Mouse (Mus musculus): ENCODE results near the gene Mdm2. TPM values are rescaled to one million over a fixed set of nuclear protein-coding genes. Genes with fewer than 3 reads are reported as not detected.
"Not testable (repeated sequence)": the region's sequence is repeated elsewhere in the genome, so short reads cannot be mapped to it uniquely, and the experiment has no call there.

Mdm2 gene
- polyA plus RNA-seq, 1 experiment from 2014 or later = 39.7 TPM

- WGBS = 91% methylated on average over 14 of the region's 14 CpGs
- H3K36me3 ChIP-seq (ENCODE audit: control insufficient read depth, insufficient read depth, low read length) = peaks cover 43% of the 10 kb centered on the region
- ATAC-seq (replicated peaks; ENCODE audit: low FRiP score, low TSS enrichment, low read depth) = no peak
Measured at GRCm38 (mm10) chr10:117749787-117750343, 39.3 kb upstream of the Mdm2 start.

DNA sequence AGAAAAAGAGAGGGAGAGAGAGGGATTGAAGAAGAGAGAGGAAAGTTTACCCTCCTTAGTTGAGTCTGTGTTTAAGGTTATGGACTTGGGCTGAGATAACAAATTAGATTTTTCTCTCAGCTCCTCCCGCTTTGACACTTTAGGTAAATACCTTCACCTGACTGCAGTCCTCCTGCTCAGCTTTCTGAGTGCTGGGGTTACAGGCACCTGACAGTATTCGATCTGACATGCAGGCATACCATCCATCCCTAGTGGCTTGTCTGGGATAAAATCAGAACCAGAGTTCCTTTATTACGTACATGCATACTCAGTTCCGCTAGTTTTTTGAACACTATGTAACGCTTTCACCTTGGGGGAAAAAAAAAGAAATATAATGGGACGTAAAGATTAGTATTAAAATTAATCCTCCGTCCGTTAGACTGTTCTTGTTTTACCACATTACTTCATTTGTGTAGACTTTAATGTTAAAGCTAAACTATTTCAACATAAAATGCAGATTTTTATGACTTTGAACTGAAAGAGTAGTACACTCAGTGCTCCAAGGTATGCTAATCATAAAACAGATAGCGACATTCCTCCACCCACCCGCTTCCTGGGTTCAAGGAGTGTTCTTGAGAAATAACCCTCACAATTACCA is 38.6 kb upstream of the Mdm2 start:
- WGBS = 97% methylated on average over 10 of the region's 10 CpGs
- 0 out of 2 replicates have a peak, but pooled peaks cover 2% of the 10 kb centered on the region for H3K9me3 ChIP-seq (ENCODE audit: control insufficient read depth, low read length)
- no peak overlapping the region for H3K9ac ChIP-seq (ENCODE audit: low read length)
- H3K36me3 ChIP-seq (ENCODE audit: control insufficient read depth, insufficient read depth, low read length) = peaks cover 39% of the 10 kb centered on the region
- no peak for DNase-seq (ENCODE audit: low spot score)
- no peak overlapping the region for H3K4me3 ChIP-seq (ENCODE audit: low read depth, low read length)
- no peak overlapping the region for H3K27ac ChIP-seq (ENCODE audit: low read depth)
- H3K4me2 ChIP-seq (ENCODE audit: low read length) = no peak overlapping the region
- H3K4me1 ChIP-seq (replicated peaks; ENCODE audit: control insufficient read depth, insufficient read depth, low read length) = peaks cover 3% of the 10 kb centered on the region; the same call in 1 of the 2 replicates
- no peaks in the 10 kb centered on the region for H3K27me3 ChIP-seq (replicated peaks; ENCODE audit: control insufficient read depth, insufficient read depth, low read length)
- ATAC-seq (replicated peaks; ENCODE audit: low FRiP score, low TSS enrichment, low read depth) = no peak

More at GRCm38 (mm10) chr10:117749787-117750343, 39.3 kb upstream of the Mdm2 start:
- Histone ChIP-seq H3K4me3 (ENCODE audit: low read depth, low read length) (no peak overlapping the region), H3K27ac (ENCODE audit: low read depth) (no peak overlapping the region), H3K9ac (ENCODE audit: low read length) (no peak overlapping the region), H3K27me3 (replicated peaks; ENCODE audit: control insufficient read depth, insufficient read depth, low read length) (no peaks in the 10 kb centered on the region), H3K9me3 (ENCODE audit: control insufficient read depth, low read length) (0 out of 2 replicates have a peak, but pooled peaks cover 2% of the 10 kb centered on the region), H3K4me2 (ENCODE audit: low read length) (no peak overlapping the region), H3K4me1 (replicated peaks; ENCODE audit: control insufficient read depth, insufficient read depth, low read length) (peaks cover 2% of the 10 kb centered on the region; the same call in 1 of the 2 replicates)
- DNase-seq (ENCODE audit: low spot score) = no peak

- Histone ChIP-seq H3K9me3 (ENCODE audit: control insufficient read depth, low read length) (0 out of 2 replicates have a peak, but pooled peaks cover 2% of the 10 kb centered on the region), H3K4me3 (ENCODE audit: low read depth, low read length) (no peak overlapping the region), H3K27me3 (replicated peaks; ENCODE audit: control insufficient read depth, insufficient read depth, low read length) (no peaks in the 10 kb centered on the region), H3K36me3 (ENCODE audit: control insufficient read depth, insufficient read depth, low read length) (peaks cover 39% of the 10 kb centered on the region), H3K27ac (ENCODE audit: low read depth) (no peak overlapping the region), H3K4me2 (ENCODE audit: low read length) (no peak overlapping the region), H3K9ac (ENCODE audit: low read length) (no peak overlapping the region), H3K4me1 (replicated peaks; ENCODE audit: control insufficient read depth, insufficient read depth, low read length) (peaks cover 3% of the 10 kb centered on the region; the same call in 1 of the 2 replicates)
- no peak for ATAC-seq (replicated peaks; ENCODE audit: low FRiP score, low TSS enrichment, low read depth)
- 86% methylated on average over 10 of the region's 10 CpGs for whole genome bisulfite sequencing
- DNase-seq (ENCODE audit: low spot score) = no peak
Measured at GRCm38 (mm10) chr10:117748276-117749049, 37.9 kb upstream of the Mdm2 start.

DNA sequence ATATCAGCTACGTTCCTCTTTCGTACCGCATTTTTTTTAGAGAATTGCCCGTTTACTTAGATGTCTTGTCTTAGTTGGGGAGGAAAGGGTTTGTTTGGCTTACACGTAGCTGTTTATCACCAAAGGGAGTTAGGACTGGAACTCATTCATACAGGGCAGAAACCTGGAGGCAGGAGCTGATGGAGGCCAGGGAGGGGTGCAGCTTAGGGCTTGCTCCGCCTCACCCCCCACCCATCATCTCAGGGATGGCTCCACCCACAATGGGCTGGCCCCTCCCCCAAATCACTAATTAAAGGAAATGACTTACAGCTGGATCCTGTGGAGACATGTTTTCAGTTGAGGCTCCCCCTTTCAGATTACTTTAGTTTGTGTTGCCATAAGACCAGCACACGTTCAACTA is 37.2 kb upstream of the Mdm2 start:
- H3K4me3 ChIP-seq (ENCODE audit: low read depth, low read length) = no peak overlapping the region
- peaks cover 34% of the 10 kb centered on the region for H3K36me3 ChIP-seq (ENCODE audit: control insufficient read depth, insufficient read depth, low read length)
- no peak overlapping the region for H3K27ac ChIP-seq (ENCODE audit: low read depth)
- peaks cover 3% of the 10 kb centered on the region; the same call in 1 of the 2 replicates for H3K4me1 ChIP-seq (replicated peaks; ENCODE audit: control insufficient read depth, insufficient read depth, low read length)
- H3K27me3 ChIP-seq (replicated peaks; ENCODE audit: control insufficient read depth, insufficient read depth, low read length) = no peaks in the 10 kb centered on the region
- no peak overlapping the region for H3K4me2 ChIP-seq (ENCODE audit: low read length)
- DNase-seq (ENCODE audit: low spot score) = no peak
- H3K9me3 ChIP-seq (ENCODE audit: control insufficient read depth, low read length) = 0 out of 2 replicates have a peak, but pooled peaks cover 2% of the 10 kb centered on the region
- H3K9ac ChIP-seq (ENCODE audit: low read length) = no peak overlapping the region
- no peak for ATAC-seq (replicated peaks; ENCODE audit: low FRiP score, low TSS enrichment, low read depth)
- 91% methylated on average over 7 of the region's 7 CpGs for WGBS

- 16% methylated on average over 43 of the region's 46 CpGs for WGBS
- ATAC-seq (replicated peaks; ENCODE audit: low FRiP score, low TSS enrichment, low read depth) = peak; percentile 95
- H3K36me3 ChIP-seq (ENCODE audit: control insufficient read depth, insufficient read depth, low read length) = peaks cover 26% of the 10 kb centered on the region
- peak within 1 kb of the TSS; percentile 87 for H3K4me2 ChIP-seq (ENCODE audit: low read length)
- peak within 1 kb of the TSS; percentile 34; the same call in 1 of the 2 replicates for H3K27ac ChIP-seq (ENCODE audit: low read depth)
- H3K4me3 ChIP-seq (ENCODE audit: low read depth, low read length) = peak within 1 kb of the TSS; percentile 57
- H3K9ac ChIP-seq (ENCODE audit: low read length) = peak within 1 kb of the TSS; percentile 53
- H3K27me3 ChIP-seq (replicated peaks; ENCODE audit: control insufficient read depth, insufficient read depth, low read length) = no peaks in the 10 kb centered on the region
- 0 out of 2 replicates have a peak, but pooled peaks cover 2% of the 10 kb centered on the region for H3K9me3 ChIP-seq (ENCODE audit: control insufficient read depth, low read length)
- peak; percentile 94 for DNase-seq (ENCODE audit: low spot score)
- peaks cover 3% of the 10 kb centered on the region; the same call in 1 of the 2 replicates for H3K4me1 ChIP-seq (replicated peaks; ENCODE audit: control insufficient read depth, insufficient read depth, low read length)
Measured at GRCm38 (mm10) chr10:117746297-117746883, 35.8 kb upstream of the Mdm2 start, which contains the start of gene Slc35e3. TSS of gene Slc35e3 (minus strand) at chr10:117746365.

DNA sequence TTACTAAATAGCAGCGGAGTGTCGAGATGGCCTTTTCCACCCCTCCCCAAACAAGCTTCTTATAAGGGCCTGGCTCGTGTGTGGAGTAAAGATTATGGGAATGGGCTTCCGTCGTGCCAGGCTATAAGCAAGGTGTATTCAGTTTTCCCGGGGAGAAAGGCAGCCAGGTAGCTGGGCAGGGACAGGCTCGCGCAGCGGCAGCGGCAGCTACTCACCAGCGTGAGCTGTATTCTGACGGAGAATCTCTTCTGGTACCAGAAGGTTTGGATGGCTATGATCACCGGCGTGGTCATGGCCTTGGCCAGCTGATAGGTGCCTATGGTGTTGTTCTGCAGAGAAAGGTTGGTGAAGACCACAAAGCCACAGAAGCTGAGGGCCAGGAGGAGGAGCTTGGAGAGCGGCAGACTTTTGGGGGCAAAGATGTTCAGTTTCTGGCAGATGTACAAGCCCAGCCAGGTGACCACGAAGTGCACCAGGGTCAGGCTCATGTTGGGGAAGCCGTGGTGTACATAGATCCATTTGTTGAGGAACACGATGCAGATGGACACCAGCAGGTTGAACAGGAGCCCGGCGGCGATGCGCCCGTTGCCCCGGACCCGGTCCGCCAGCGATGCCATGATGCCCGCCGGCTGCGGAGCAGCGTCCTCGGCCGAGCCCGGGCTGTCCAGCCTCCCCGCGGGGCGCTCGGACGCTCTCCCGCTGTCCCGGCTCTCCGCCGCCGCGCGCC is 35.2 kb upstream of the Mdm2 start:
- DNase-seq (ENCODE audit: low spot score) (peak; percentile 69), ATAC-seq (replicated peaks; ENCODE audit: low FRiP score, low TSS enrichment, low read depth) (peak; percentile 20; the same call in 1 of the 2 replicates)
- Histone ChIP-seq H3K9ac (ENCODE audit: low read length) (peak overlapping the region; percentile 53), H3K27ac (ENCODE audit: low read depth) (peak overlapping the region; percentile 34; the same call in 1 of the 2 replicates), H3K36me3 (ENCODE audit: control insufficient read depth, insufficient read depth, low read length) (peaks cover 20% of the 10 kb centered on the region), H3K4me3 (ENCODE audit: low read depth, low read length) (peak overlapping the region; percentile 57), H3K4me2 (ENCODE audit: low read length) (peak overlapping the region; percentile 87)
- H3K4me1 ChIP-seq (replicated peaks; ENCODE audit: control insufficient read depth, insufficient read depth, low read length); H3K9me3 ChIP-seq (ENCODE audit: control insufficient read depth, low read length); H3K27me3 ChIP-seq (replicated peaks; ENCODE audit: control insufficient read depth, insufficient read depth, low read length): not testable (repeated sequence)
- 2% methylated on average over 14 of the region's 46 CpGs for WGBS

GRCm38 (mm10) chr10:117743917-117744316 is 33.4 kb upstream of the Mdm2 start:
- Histone ChIP-seq H3K4me3 (ENCODE audit: low read depth, low read length) (no peak overlapping the region), H3K9me3 (ENCODE audit: control insufficient read depth, low read length) (0 out of 2 replicates have a peak, but pooled peaks cover 2% of the 10 kb centered on the region), H3K4me1 (replicated peaks; ENCODE audit: control insufficient read depth, insufficient read depth, low read length) (peaks cover 3% of the 10 kb centered on the region; the same call in 1 of the 2 replicates), H3K36me3 (ENCODE audit: control insufficient read depth, insufficient read depth, low read length) (peaks cover 20% of the 10 kb centered on the region), H3K4me2 (ENCODE audit: low read length) (no peak overlapping the region), H3K27ac (ENCODE audit: low read depth) (no peak overlapping the region), H3K27me3 (replicated peaks; ENCODE audit: control insufficient read depth, insufficient read depth, low read length) (no peaks in the 10 kb centered on the region), H3K9ac (ENCODE audit: low read length) (no peak overlapping the region)
- DNase-seq (ENCODE audit: low spot score) (no peak), ATAC-seq (replicated peaks; ENCODE audit: low FRiP score, low TSS enrichment, low read depth) (no peak)
- 74% methylated on average over 4 of the region's 4 CpGs for WGBS
